Mouse (Mus musculus): ENCODE results near the gene Trex1. TPM values are rescaled to one million over a fixed set of nuclear protein-coding genes. Genes with fewer than 3 reads are reported as not detected.

Gene Trex1
- polyA plus RNA-seq, 1 experiment from 2014 or later, result 10.6 TPM

- DNase-seq (no peak), ATAC-seq (ENCODE audit: insufficient read depth) (no peak)
- Histone ChIP-seq H3K4me2 (no peak overlapping the region), H3K36me3 (ENCODE audit: insufficient read depth) (peaks cover 67% of the 10 kb centered on the region), H3K27me3 (ENCODE audit: insufficient read depth, low read length) (no peaks in the 10 kb centered on the region), H3K9me3 (ENCODE audit: low read depth, low read length) (no peaks in the 10 kb centered on the region), H3K9ac (no peak overlapping the region), H3K4me1 (ENCODE audit: insufficient read depth) (peaks cover 18% of the 10 kb centered on the region), H3K27ac (ENCODE audit: low read depth) (no peak overlapping the region), H3K4me3 (ENCODE audit: low read depth, low read length) (no peak overlapping the region)
- WGBS, result 92% methylated on average over 5 of the region's 5 CpGs
- no peak for TF ChIP-seq CTCF (IDR thresholded peaks at IDR 0.05; ENCODE audit: low read depth)
Observed at GRCm38 (mm10) chr9:109101933-109102445, 42.5 kb upstream of the Trex1 start.

GRCm38 (mm10) chr9:109100307-109100928 is 40.9 kb upstream of the Trex1 start:
- Histone ChIP-seq H3K4me3 (ENCODE audit: low read depth, low read length) (no peak overlapping the region), H3K4me1 (ENCODE audit: insufficient read depth) (peaks cover 18% of the 10 kb centered on the region), H3K9ac (no peak overlapping the region), H3K36me3 (ENCODE audit: insufficient read depth) (peaks cover 51% of the 10 kb centered on the region), H3K4me2 (no peak overlapping the region), H3K27ac (ENCODE audit: low read depth) (no peak overlapping the region), H3K9me3 (ENCODE audit: low read depth, low read length) (no peaks in the 10 kb centered on the region), H3K27me3 (ENCODE audit: insufficient read depth, low read length) (no peaks in the 10 kb centered on the region)
- no peak for ATAC-seq (ENCODE audit: insufficient read depth)
- 85% methylated on average over 20 of the region's 20 CpGs for WGBS
- TF ChIP-seq CTCF (IDR thresholded peaks at IDR 0.05; ENCODE audit: low read depth), result no peak
- no peak for DNase-seq

GRCm38 (mm10) chr9:109098969-109099368 is 39.4 kb upstream of the Trex1 start:
- no peak for TF ChIP-seq CTCF (IDR thresholded peaks at IDR 0.05; ENCODE audit: low read depth)
- Histone ChIP-seq H3K27me3 (ENCODE audit: insufficient read depth, low read length) (no peaks in the 10 kb centered on the region), H3K27ac (ENCODE audit: low read depth) (peak overlapping the region; percentile 99; the same call in 1 of the 2 replicates), H3K9ac (peak overlapping the region; percentile 27; the same call in 1 of the 2 replicates), H3K9me3 (ENCODE audit: low read depth, low read length) (no peaks in the 10 kb centered on the region), H3K4me3 (ENCODE audit: low read depth, low read length) (no peak overlapping the region), H3K4me1 (ENCODE audit: insufficient read depth) (peaks cover 27% of the 10 kb centered on the region), H3K36me3 (ENCODE audit: insufficient read depth) (peaks cover 37% of the 10 kb centered on the region), H3K4me2 (peak overlapping the region; percentile 87)
- ATAC-seq (ENCODE audit: insufficient read depth) (peak; percentile 33), DNase-seq (peak; percentile 88)
- 15% methylated on average over 6 of the region's 6 CpGs for WGBS

- no peak overlapping the region for H3K9ac ChIP-seq
- H3K4me3 ChIP-seq (ENCODE audit: low read depth, low read length), result peak overlapping the region; percentile 5; the same call in 1 of the 2 replicates
Observed at GRCm38 (mm10) chr9:109098366-109098765, 38.8 kb upstream of the Trex1 start.

DNA sequence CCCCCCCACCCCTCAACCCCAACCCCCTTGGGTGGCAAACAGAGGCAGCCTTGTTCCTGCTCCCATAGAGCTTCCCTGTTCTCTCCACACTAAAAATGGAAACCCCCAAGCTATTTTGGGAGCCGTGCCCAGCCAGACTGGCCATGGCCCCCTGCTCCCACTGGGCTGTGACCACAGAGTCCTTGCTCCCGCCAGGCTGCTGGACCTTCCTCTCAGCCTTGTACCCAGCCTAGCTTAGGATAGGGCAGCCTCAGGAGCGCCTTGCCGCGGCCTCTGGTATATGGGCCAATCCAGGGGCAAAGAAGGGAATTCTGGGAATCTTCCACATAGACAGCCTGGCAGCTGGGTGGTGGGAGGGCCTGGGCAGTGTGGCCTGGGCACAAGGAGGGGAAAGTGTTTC is 38.3 kb upstream of the Trex1 start:
- ATAC-seq (ENCODE audit: insufficient read depth), result no peak
- peak overlapping the region; percentile 99 for H3K27ac ChIP-seq (ENCODE audit: low read depth)
- no peak for TF ChIP-seq CTCF (IDR thresholded peaks at IDR 0.05; ENCODE audit: low read depth)
- H3K4me3 ChIP-seq (ENCODE audit: low read depth, low read length), result peak overlapping the region; percentile 5; the same call in 1 of the 2 replicates
- H3K9ac ChIP-seq, result no peak overlapping the region
- no peaks in the 10 kb centered on the region for H3K9me3 ChIP-seq (ENCODE audit: low read depth, low read length)
- DNase-seq, result peak; percentile 10
- H3K27me3 ChIP-seq (ENCODE audit: insufficient read depth, low read length), result no peaks in the 10 kb centered on the region
- peak overlapping the region; percentile 87 for H3K4me2 ChIP-seq
- peaks cover 26% of the 10 kb centered on the region for H3K36me3 ChIP-seq (ENCODE audit: insufficient read depth)
- 53% methylated on average over 5 of the region's 5 CpGs for WGBS
- H3K4me1 ChIP-seq (ENCODE audit: insufficient read depth), result peaks cover 32% of the 10 kb centered on the region

More at GRCm38 (mm10) chr9:109098366-109098765, 38.8 kb upstream of the Trex1 start:
- no peaks in the 10 kb centered on the region for H3K27me3 ChIP-seq (ENCODE audit: insufficient read depth, low read length)
- H3K36me3 ChIP-seq (ENCODE audit: insufficient read depth), result peaks cover 31% of the 10 kb centered on the region
- no peak for ATAC-seq (ENCODE audit: insufficient read depth)
- WGBS, result 64% methylated on average over 8 of the region's 8 CpGs
- H3K27ac ChIP-seq (ENCODE audit: low read depth), result peak overlapping the region; percentile 99
- no peaks in the 10 kb centered on the region for H3K9me3 ChIP-seq (ENCODE audit: low read depth, low read length)
- no peak for TF ChIP-seq CTCF (IDR thresholded peaks at IDR 0.05; ENCODE audit: low read depth)
- peak overlapping the region; percentile 87 for H3K4me2 ChIP-seq
- DNase-seq, result peak; percentile 11
- peaks cover 32% of the 10 kb centered on the region for H3K4me1 ChIP-seq (ENCODE audit: insufficient read depth)

DNA sequence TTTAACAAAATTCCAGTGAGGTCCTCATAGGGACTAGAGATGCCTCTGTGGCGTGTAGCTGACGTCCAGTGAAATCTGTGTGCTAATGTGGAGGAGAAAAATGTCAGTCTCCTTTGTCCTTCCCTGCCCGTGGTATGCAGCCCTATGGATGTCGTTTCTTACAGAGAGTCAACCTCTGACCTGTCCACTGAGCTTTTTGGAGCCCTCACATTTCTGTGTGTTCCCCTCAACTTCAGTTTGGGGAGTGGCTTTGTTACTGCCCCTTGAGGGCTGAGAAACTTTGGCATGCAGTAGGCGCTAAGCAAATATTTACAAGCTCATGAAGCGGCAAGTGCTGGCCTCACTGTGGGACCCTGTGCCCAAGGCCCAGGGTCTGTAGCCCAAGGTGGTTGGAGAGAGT is 37.8 kb upstream of the Trex1 start:
- no peak for ATAC-seq (ENCODE audit: insufficient read depth)
- peak overlapping the region; percentile 87 for H3K4me2 ChIP-seq
- H3K9ac ChIP-seq, result peak overlapping the region; percentile 98
- H3K36me3 ChIP-seq (ENCODE audit: insufficient read depth), result peaks cover 20% of the 10 kb centered on the region
- H3K27ac ChIP-seq (ENCODE audit: low read depth), result peak overlapping the region; percentile 99
- DNase-seq, result peak; percentile 62
- peaks cover 32% of the 10 kb centered on the region for H3K4me1 ChIP-seq (ENCODE audit: insufficient read depth)
- 20% methylated on average over 6 of the region's 6 CpGs for WGBS
- no peak for TF ChIP-seq CTCF (IDR thresholded peaks at IDR 0.05; ENCODE audit: low read depth)
- H3K9me3 ChIP-seq (ENCODE audit: low read depth, low read length), result no peaks in the 10 kb centered on the region
- H3K27me3 ChIP-seq (ENCODE audit: insufficient read depth, low read length), result no peaks in the 10 kb centered on the region
- peak overlapping the region; percentile 72 for H3K4me3 ChIP-seq (ENCODE audit: low read depth, low read length)

GRCm38 (mm10) chr9:109096856-109097255 is 37.3 kb upstream of the Trex1 start:
- H3K9ac ChIP-seq, result peak overlapping the region; percentile 98
- ATAC-seq (ENCODE audit: insufficient read depth) (no peak), DNase-seq (peak; percentile 33)
- TF ChIP-seq CTCF (IDR thresholded peaks at IDR 0.05; ENCODE audit: low read depth), result no peak
- H3K27ac ChIP-seq (ENCODE audit: low read depth), result peak overlapping the region; percentile 99
- WGBS, result 20% methylated on average over 6 of the region's 6 CpGs
- H3K4me1 ChIP-seq (ENCODE audit: insufficient read depth), result peaks cover 32% of the 10 kb centered on the region
- no peaks in the 10 kb centered on the region for H3K27me3 ChIP-seq (ENCODE audit: insufficient read depth, low read length)
- H3K4me3 ChIP-seq (ENCODE audit: low read depth, low read length), result peak overlapping the region; percentile 72
- H3K9me3 ChIP-seq (ENCODE audit: low read depth, low read length), result no peaks in the 10 kb centered on the region
- peaks cover 20% of the 10 kb centered on the region for H3K36me3 ChIP-seq (ENCODE audit: insufficient read depth)
- peak overlapping the region; percentile 87 for H3K4me2 ChIP-seq

Data from lung, embryonic 14.5 days (tissue).